Mouse (Mus musculus) CD4-positive, CD25-positive, alpha-beta regulatory T cell, adult 4 months (primary cell): ENCODE data around the gene Cacnb3. TPM values are rescaled to one million over a fixed set of nuclear protein-coding genes. Genes with fewer than 3 reads are reported as not detected.
"Not testable (repeated sequence)": the region's sequence is repeated elsewhere in the genome, so short reads cannot be mapped to it uniquely, and the experiment has no call there.

Experiments used
- ATAC-seq: one replicate; pipeline ENCODE4 v1.8.0; 2017
- polyA plus RNA-seq, 2 experiments: library from polyadenylated mRNA; unstranded; fragments of 100-300 nt; shearing (Covaris generic); gene quantifications; one replicate each; pipeline ENCODE4 v1.2.1; 2017

Gene Cacnb3
- not detected for polyA plus RNA-seq

GRCm38 (mm10) chr15:98630540-98630939 lies at the start of gene Cacnb3:
Gene Cacnb3 (plus strand): TSS chr15:98630840.
- ATAC-seq, result no peak

GRCm38 (mm10) chr15:98582410-98582809 lies 48.2 kb upstream of the Cacnb3 start:
- no peak for ATAC-seq

- no peak for ATAC-seq
Observed at GRCm38 (mm10) chr15:98582996-98583395, 47.6 kb upstream of the Cacnb3 start.

- no peak for ATAC-seq
Observed at GRCm38 (mm10) chr15:98585421-98585820, 45.2 kb upstream of the Cacnb3 start.

GRCm38 (mm10) chr15:98586141-98586540 lies 44.5 kb upstream of the Cacnb3 start:
- not testable (repeated sequence) for ATAC-seq

GRCm38 (mm10) chr15:98587751-98588150 lies 42.9 kb upstream of the Cacnb3 start:
- no peak for ATAC-seq

GRCm38 (mm10) chr15:98589640-98590336 lies 40.9 kb upstream of the Cacnb3 start:
- ATAC-seq, result no peak

GRCm38 (mm10) chr15:98591396-98591795 lies 39.2 kb upstream of the Cacnb3 start:
- no peak for ATAC-seq

GRCm38 (mm10) chr15:98594193-98594592 lies 36.4 kb upstream of the Cacnb3 start:
- no peak for ATAC-seq

GRCm38 (mm10) chr15:98595049-98595448 lies 35.6 kb upstream of the Cacnb3 start:
- no peak for ATAC-seq

- ATAC-seq, result no peak
Observed at GRCm38 (mm10) chr15:98596609-98597008, 34.0 kb upstream of the Cacnb3 start.

- no peak for ATAC-seq
Observed at GRCm38 (mm10) chr15:98600036-98600709, 30.5 kb upstream of the Cacnb3 start.

GRCm38 (mm10) chr15:98601832-98602190 lies 28.8 kb upstream of the Cacnb3 start:
- no peak for ATAC-seq

- ATAC-seq, result no peak
Observed at GRCm38 (mm10) chr15:98602191-98602881, 28.3 kb upstream of the Cacnb3 start.

GRCm38 (mm10) chr15:98602921-98603458 lies 27.6 kb upstream of the Cacnb3 start:
- no peak for ATAC-seq

GRCm38 (mm10) chr15:98604041-98604575 lies 26.5 kb upstream of the Cacnb3 start:
- ATAC-seq, result no peak

GRCm38 (mm10) chr15:98606051-98606536 lies 24.5 kb upstream of the Cacnb3 start:
- no peak for ATAC-seq

- ATAC-seq, result no peak
Observed at GRCm38 (mm10) chr15:98606739-98607138, 23.9 kb upstream of the Cacnb3 start.

GRCm38 (mm10) chr15:98607557-98607956 lies 23.1 kb upstream of the Cacnb3 start:
- no peak for ATAC-seq

GRCm38 (mm10) chr15:98608058-98608783 lies 22.4 kb upstream of the Cacnb3 start:
- no peak for ATAC-seq

- ATAC-seq, result no peak
Observed at GRCm38 (mm10) chr15:98608784-98609250, 21.8 kb upstream of the Cacnb3 start.
